Mouse (Mus musculus) heart, embryonic 11.5 days (tissue): ENCODE data around the gene Abhd12. TPM values are rescaled to one million over a fixed set of nuclear protein-coding genes. Genes with fewer than 3 reads are reported as not detected.
"Not testable (repeated sequence)": the region's sequence is repeated elsewhere in the genome, so short reads cannot be mapped to it uniquely, and the experiment has no call there.

Experiments
- ATAC-seq: fragments of 200-750 bp; cut with Nextera tagmentation; replicated peaks from 2 replicates; pipeline ENCODE4 v1.8.0; 2017; ENCODE audit warnings: moderate library complexity; ENCODE audit not compliant: insufficient number of reproducible peaks, low FRiP score, low TSS enrichment
- H3K27ac ChIP-seq: fragments of 300-500 bp; sonication (generic); 2 replicates; pipeline ENCODE4 v1.5.1; 2014; ENCODE audit warnings: mild to moderate bottlenecking, low read depth, low read length
- H3K27me3 ChIP-seq: fragments of 300-500 bp; sonication (generic); 2 replicates; pipeline ENCODE4 v1.6.1; 2014; ENCODE audit warnings: mild to moderate bottlenecking, low read length, mixed read lengths; ENCODE audit not compliant: control insufficient read depth, insufficient read depth
- H3K36me3 ChIP-seq: fragments of 300-500 bp; sonication (generic); 2 replicates; pipeline ENCODE4 v1.6.1; 2014; ENCODE audit warnings: mild to moderate bottlenecking, low read length, moderate library complexity, mixed read lengths; ENCODE audit not compliant: control insufficient read depth, insufficient read depth
- H3K4me1 ChIP-seq: fragments of 300-500 bp; sonication (generic); 2 replicates; pipeline ENCODE4 v1.6.1; 2014; ENCODE audit warnings: low read length; ENCODE audit not compliant: control insufficient read depth, insufficient read depth
- H3K4me2 ChIP-seq: fragments of 300-500 bp; sonication (generic); 2 replicates; pipeline ENCODE4 v1.6.1; 2014; ENCODE audit warnings: mild to moderate bottlenecking, moderate library complexity
- H3K4me3 ChIP-seq: fragments of 300-500 bp; sonication (generic); 2 replicates; pipeline ENCODE4 v1.5.1; 2014; ENCODE audit warnings: low read depth, low read length
- H3K9ac ChIP-seq: fragments of 300-500 bp; sonication (generic); 2 replicates; pipeline ENCODE4 v1.6.1; 2014; ENCODE audit warnings: mild to moderate bottlenecking, low read depth, low read length, moderate library complexity
- H3K9me3 ChIP-seq: fragments of 300-500 bp; sonication (generic); replicated peaks from 2 replicates; pipeline ENCODE4 v1.6.1; 2016; ENCODE audit warnings: low read length; ENCODE audit not compliant: control insufficient read depth
- WGBS: fragments of 180-500 bp; shearing (Covaris S2); extraction: QIAGEN DNeasy Blood & Tissue Kit; methylation state at CpG from one replicate; pipeline ENCODE4 v1.1.7; 2014; ENCODE audit not compliant: insufficient replicate concordance; 5-methylcytosine and 5-hydroxymethylcytosine counted together
- polyA plus RNA-seq: library from polyadenylated mRNA; unstranded; fragments of >200 nt; fragmentation: Nextera tagmentation; extraction: Ambion mirVana; gene quantifications from 2 replicates; pipeline ENCODE4 v1.2.1, GENCODE M21; 2014

Abhd12 gene
- polyA plus RNA-seq, 1 experiment from 2014 or later = 49.2 TPM

- no peak for ATAC-seq
- H3K27ac ChIP-seq = no peak overlapping the region
- peaks cover 2% of the 10 kb centered on the region; the same call in 1 of the 2 replicates for H3K4me1 ChIP-seq
- H3K27me3 ChIP-seq = no peaks in the 10 kb centered on the region
- no peaks in the 10 kb centered on the region for H3K9me3 ChIP-seq
- WGBS = 90% methylated on average over 3 of the region's 3 CpGs
- H3K36me3 ChIP-seq = peaks cover 4% of the 10 kb centered on the region; the same call in 1 of the 2 replicates
- H3K4me2 ChIP-seq = no peak overlapping the region
- H3K9ac ChIP-seq = no peak overlapping the region
- no peak overlapping the region for H3K4me3 ChIP-seq
These were observed 16.0 kb upstream of the Abhd12 start for GRCm38 (mm10) chr2:150920543-150920942.

GRCm38 (mm10) chr2:150918720-150919119, 14.2 kb upstream of the Abhd12 start:
- H3K4me3 ChIP-seq = no peak overlapping the region
- H3K36me3 ChIP-seq = peaks cover 4% of the 10 kb centered on the region; the same call in 1 of the 2 replicates
- no peak for ATAC-seq
- H3K27me3 ChIP-seq = no peaks in the 10 kb centered on the region
- peaks cover 2% of the 10 kb centered on the region; the same call in 1 of the 2 replicates for H3K4me1 ChIP-seq
- 85% methylated on average over 3 of the region's 3 CpGs for WGBS
- no peak overlapping the region for H3K9ac ChIP-seq
- no peak overlapping the region for H3K27ac ChIP-seq
- H3K4me2 ChIP-seq = no peak overlapping the region
- no peaks in the 10 kb centered on the region for H3K9me3 ChIP-seq

- Histone ChIP-seq H3K9ac (no peak overlapping the region), H3K27me3 (no peaks in the 10 kb centered on the region), H3K27ac (no peak overlapping the region), H3K4me3 (no peak overlapping the region), H3K36me3 (peaks cover 4% of the 10 kb centered on the region; the same call in 1 of the 2 replicates), H3K4me1 (no peaks in the 10 kb centered on the region), H3K4me2 (no peak overlapping the region), H3K9me3 (no peaks in the 10 kb centered on the region)
- ATAC-seq = no peak
- WGBS = 86% methylated on average over 5 of the region's 5 CpGs
These were observed 11.2 kb upstream of the Abhd12 start for GRCm38 (mm10) chr2:150915786-150916185.

- no peaks in the 10 kb centered on the region for H3K9me3 ChIP-seq
- no peaks in the 10 kb centered on the region for H3K27me3 ChIP-seq
- H3K4me2 ChIP-seq = no peak overlapping the region
- peaks cover 4% of the 10 kb centered on the region; the same call in 1 of the 2 replicates for H3K36me3 ChIP-seq
- H3K4me1 ChIP-seq = no peaks in the 10 kb centered on the region
- no peak overlapping the region for H3K27ac ChIP-seq
- ATAC-seq = no peak
- WGBS = 83% methylated on average over 4 of the region's 4 CpGs
- no peak overlapping the region for H3K4me3 ChIP-seq
- H3K9ac ChIP-seq = no peak overlapping the region
These were observed 10.4 kb upstream of the Abhd12 start for GRCm38 (mm10) chr2:150914781-150915515.

- H3K4me2 ChIP-seq = peak overlapping the region; percentile 79
- WGBS = 50% methylated on average over 9 of the region's 10 CpGs
- H3K27ac ChIP-seq = no peak overlapping the region; the same call in 1 of the 2 replicates
- no peaks in the 10 kb centered on the region for H3K9me3 ChIP-seq
- no peaks in the 10 kb centered on the region for H3K36me3 ChIP-seq
- no peak; the same call in 1 of the 2 replicates for ATAC-seq
- peak overlapping the region; percentile 78 for H3K9ac ChIP-seq
- H3K27me3 ChIP-seq = no peaks in the 10 kb centered on the region
- no peaks in the 10 kb centered on the region for H3K4me1 ChIP-seq
- H3K4me3 ChIP-seq = peak overlapping the region; percentile 75
These were observed 5.8 kb upstream of the Abhd12 start for GRCm38 (mm10) chr2:150910295-150910881.

- Histone ChIP-seq H3K4me1 (no peaks in the 10 kb centered on the region), H3K27ac (peak overlapping the region; percentile 86), H3K9me3 (no peaks in the 10 kb centered on the region), H3K9ac (peak overlapping the region; percentile 78), H3K36me3 (no peaks in the 10 kb centered on the region), H3K4me3 (peak overlapping the region; percentile 75), H3K4me2 (peak overlapping the region; percentile 79), H3K27me3 (no peaks in the 10 kb centered on the region)
- WGBS = under 1% methylated on average over 35 of the region's 35 CpGs
- peak; percentile 93 for ATAC-seq
These were observed 5.0 kb upstream of the Abhd12 start for GRCm38 (mm10) chr2:150909429-150910039.

GRCm38 (mm10) chr2:150908881-150909280, 4.3 kb upstream of the Abhd12 start:
- not testable (repeated sequence) for H3K27ac ChIP-seq, H3K27me3 ChIP-seq, H3K36me3 ChIP-seq, H3K9ac ChIP-seq, H3K9me3 ChIP-seq, ATAC-seq, H3K4me1 ChIP-seq
- 0 out of 2 replicates have a peak overlapping the region, but pooled peaks have one; percentile 75 for H3K4me3 ChIP-seq
- H3K4me2 ChIP-seq = peak overlapping the region; percentile 79
- 40% methylated on average over 6 of the region's 6 CpGs for WGBS

GRCm38 (mm10) chr2:150904936-150905450, 452 bp upstream of the Abhd12 start, which contains the start of gene Gins1:
TSS of gene Gins1 (plus strand) at chr2:150905400.
- ATAC-seq = peak; percentile 27; the same call in 1 of the 2 replicates
- peak within 1 kb of the TSS; percentile 80 for H3K4me3 ChIP-seq
- peak within 1 kb of the TSS; percentile 72 for H3K4me2 ChIP-seq
- H3K9me3 ChIP-seq = no peaks in the 10 kb centered on the region
- no peaks in the 10 kb centered on the region for H3K36me3 ChIP-seq
- peak within 1 kb of the TSS; percentile 80 for H3K9ac ChIP-seq
- 40% methylated on average over 9 of the region's 9 CpGs for WGBS
- H3K4me1 ChIP-seq = peaks cover 9% of the 10 kb centered on the region; the same call in 1 of the 2 replicates
- peak within 1 kb of the TSS; percentile 82 for H3K27ac ChIP-seq
- H3K27me3 ChIP-seq = no peaks in the 10 kb centered on the region
